Mouse (Mus musculus) heart, adult 18-20 months (tissue): ENCODE results near the gene Serpine1. TPM values are rescaled to one million over a fixed set of nuclear protein-coding genes. Genes with fewer than 3 reads are reported as not detected.

Experiments
- DNase-seq, 2 experiments: peaks; one replicate each; pipeline ENCODE4 v3.0.0; 2021 to 2022; ENCODE audit warnings: mixed read lengths in 1 of 2
- total RNA-seq, 2 experiments: library from RNA; stranded (reverse); gene quantifications; 2 replicates each; pipeline ENCODE4 v1.2.3; 2021

Serpine1 gene
- total RNA-seq, 2 experiments from 2014 or later, result 18.4 to 33.2 TPM

GRCm38 (mm10) chr5:137015913-137016312, 56.2 kb downstream of the Serpine1 start:
- DNase-seq, result no peak

- DNase-seq, result no peak
Observed at GRCm38 (mm10) chr5:137012401-137012950, 59.6 kb downstream of the Serpine1 start.

Other genes with a start within 250 kb of the Serpine1 start
- not detected for gene Col26a1, start 189.1 kb downstream of the Serpine1 start, total RNA-seq
- 10 to 100 TPM in 1 of 2 experiments, 1 to 10 TPM in 1; 8.9 to 10.0 TPM for gene Ift22, start 164.1 kb downstream of the Serpine1 start, total RNA-seq
- gene Fis1, start 119.0 kb downstream of the Serpine1 start, total RNA-seq, result 100 to 1,000 TPM; 190 to 205 TPM
- gene Cldn15, start 105.7 kb downstream of the Serpine1 start, total RNA-seq, result 1 to 10 TPM; 5.1 to 8.4 TPM
- gene Plod3, start 85.2 kb downstream of the Serpine1 start, total RNA-seq, result 10 to 100 TPM; 33.2 to 35.8 TPM
- 10 to 100 TPM; 62.6 to 67.4 TPM for gene Znhit1, start 84.2 kb downstream of the Serpine1 start, total RNA-seq
- gene Vgf, start 45.9 kb downstream of the Serpine1 start, total RNA-seq, result not detected
- 10 to 100 TPM; 37.5 to 40.2 TPM for gene Ap1s1, start 26.1 kb downstream of the Serpine1 start, total RNA-seq
- gene Trim56, start 43.9 kb upstream of the Serpine1 start, total RNA-seq, result 10 to 100 TPM; 19.0 to 21.5 TPM
- gene Muc3, start 77.1 kb upstream of the Serpine1 start, total RNA-seq, result not detected
- gene Muc3a, start 140.1 kb upstream of the Serpine1 start, total RNA-seq, result under 1 TPM; 0.33 to 0.40 TPM
- 1 to 10 TPM; 1.8 to 2.6 TPM for gene Ache, start 215.3 kb upstream of the Serpine1 start, total RNA-seq
- 10 to 100 TPM in 1 of 2 experiments, 1 to 10 TPM in 1; 8.1 to 10.7 TPM for gene Ufsp1, start 222.4 kb upstream of the Serpine1 start, total RNA-seq
- gene Srrt, start 235.4 kb upstream of the Serpine1 start, total RNA-seq, result 10 to 100 TPM; 44.4 to 55.6 TPM
- gene Trip6, start 242.1 kb upstream of the Serpine1 start, total RNA-seq, result 10 to 100 TPM; 12.0 to 13.3 TPM